Mouse (Mus musculus) spleen, adult 2 months (tissue): ENCODE results near the gene Herpud1. TPM values are rescaled to one million over a fixed set of nuclear protein-coding genes. Genes with fewer than 3 reads are reported as not detected.
A peak's percentile ranks its signal among the peaks of the same experiment; 100 is the strongest.

ENCODE experiments used
- DNase-seq, 2 experiments: peaks; one replicate each; pipeline versions ENCODE4 v3.0.0 to v3.0.0-alpha.2; 2012 to 2021; ENCODE audit warnings: low spot score in 2 of 2, low read depth in 1 of 2
- H3K27ac ChIP-seq: fragments of 200-500 bp; 2 replicates; pipeline ENCODE4 v1.5.1; 2012; ENCODE audit warnings: low read length, inconsistent platforms; ENCODE audit not compliant: insufficient read depth
- H3K27me3 ChIP-seq: fragments of 200-500 bp; 2 replicates; pipeline ENCODE4 v1.6.1; 2012; ENCODE audit warnings: mild to moderate bottlenecking, moderate library complexity, low read length, inconsistent platforms; ENCODE audit not compliant: control insufficient read depth, insufficient read depth
- H3K36me3 ChIP-seq: fragments of 200-500 bp; 2 replicates; pipeline ENCODE4 v1.6.1; 2012; ENCODE audit warnings: mild to moderate bottlenecking, low read length, inconsistent platforms; ENCODE audit not compliant: control insufficient read depth, insufficient read depth
- H3K4me1 ChIP-seq: fragments of 200-500 bp; 2 replicates; pipeline ENCODE4 v1.6.1; 2011; ENCODE audit warnings: inconsistent platforms; ENCODE audit not compliant: control insufficient read depth, insufficient read depth, insufficient read length
- H3K4me3 ChIP-seq: fragments of 200-500 bp; 2 replicates; pipeline ENCODE4 v1.5.1; 2011; ENCODE audit warnings: mild to moderate bottlenecking, inconsistent platforms; ENCODE audit not compliant: insufficient read depth, insufficient read length; ENCODE audit errors: extremely low read depth
- CTCF ChIP-seq: fragments of 200-500 bp; IDR thresholded peaks from 2 replicates; pipeline ENCODE4 v1.5.1; 2011; ENCODE audit warnings: mild to moderate bottlenecking, inconsistent platforms; ENCODE audit not compliant: insufficient read depth, insufficient read length, insufficient replicate concordance; ENCODE audit errors: extremely low read depth
- POLR2A ChIP-seq: fragments of 200-500 bp; IDR thresholded peaks from 2 replicates; pipeline ENCODE4 v1.6.1; 2011; ENCODE audit warnings: low read depth, low read length, inconsistent platforms
- WGBS: fragments of 180-500 bp; shearing (Covaris S2); methylation state at CpG from one replicate; pipeline ENCODE4 v1.1.7; 2018; 5-methylcytosine and 5-hydroxymethylcytosine counted together
- polyA plus RNA-seq: library from polyadenylated mRNA; depleted of rRNA; stranded (reverse); fragments of >200 nt; gene quantifications from 2 replicates; pipeline ENCODE4 v1.2.3, GENCODE M21; 2012

Gene Herpud1
- polyA plus RNA-seq, 1 experiment, result 198 TPM

GRCm38 (mm10) chr8:94378763-94379415, 7.3 kb upstream of the Herpud1 start:
- WGBS, result 46% methylated on average over 15 of the region's 15 CpGs
- H3K27me3 ChIP-seq, result no peaks in the 10 kb centered on the region
- no peaks in the 10 kb centered on the region for H3K36me3 ChIP-seq
- peak overlapping the region; percentile 94 for H3K27ac ChIP-seq
- DNase-seq, result peak; percentile 49 to 62
- H3K4me3 ChIP-seq, result no peak overlapping the region
- peaks cover 37% of the 10 kb centered on the region for H3K4me1 ChIP-seq
- no peak for TF ChIP-seq POLR2A
- TF ChIP-seq CTCF, result peak; percentile 50; the same call in 1 of the 2 replicates

GRCm38 (mm10) chr8:94379686-94380085, 6.6 kb upstream of the Herpud1 start:
- Histone ChIP-seq H3K27me3 (no peaks in the 10 kb centered on the region), H3K36me3 (no peaks in the 10 kb centered on the region), H3K27ac (no peak overlapping the region; the same call in 1 of the 2 replicates), H3K4me3 (no peak overlapping the region), H3K4me1 (peaks cover 37% of the 10 kb centered on the region)
- 95% methylated on average over 9 of the region's 9 CpGs for WGBS
- no peak for TF ChIP-seq CTCF
- no peak for TF ChIP-seq POLR2A
- no peak for DNase-seq

GRCm38 (mm10) chr8:94384166-94384565, 2.1 kb upstream of the Herpud1 start:
- H3K36me3 ChIP-seq, result no peaks in the 10 kb centered on the region
- DNase-seq, result no peak
- no peak overlapping the region for H3K27ac ChIP-seq
- 84% methylated on average over 7 of the region's 7 CpGs for WGBS
- H3K27me3 ChIP-seq, result no peaks in the 10 kb centered on the region
- H3K4me3 ChIP-seq, result no peak overlapping the region
- H3K4me1 ChIP-seq, result peaks cover 12% of the 10 kb centered on the region; the same call in 1 of the 2 replicates
- TF ChIP-seq CTCF, result no peak
- TF ChIP-seq POLR2A, result no peak

- Histone ChIP-seq H3K4me3 (peak overlapping the region; percentile 88), H3K27me3 (no peaks in the 10 kb centered on the region), H3K4me1 (peaks cover 6% of the 10 kb centered on the region; the same call in 1 of the 2 replicates), H3K36me3 (peaks cover 10% of the 10 kb centered on the region), H3K27ac (peak overlapping the region; percentile 96)
- 28% methylated on average over 20 of the region's 20 CpGs for WGBS
- TF ChIP-seq CTCF, result no peak
- no peak for TF ChIP-seq POLR2A
- DNase-seq, result no peak
These were observed 578 bp upstream of the Herpud1 start for GRCm38 (mm10) chr8:94385506-94386213.

GRCm38 (mm10) chr8:94387027-94387684, 918 bp downstream of the Herpud1 start:
- TF ChIP-seq CTCF (no peak), POLR2A (peak; percentile 33; the same call in 1 of the 2 replicates)
- peak; percentile 57 to 60 for DNase-seq
- Histone ChIP-seq H3K27me3 (no peaks in the 10 kb centered on the region), H3K4me1 (peaks cover 4% of the 10 kb centered on the region; the same call in 1 of the 2 replicates), H3K36me3 (peaks cover 25% of the 10 kb centered on the region), H3K27ac (peak overlapping the region; percentile 98), H3K4me3 (peak overlapping the region; percentile 93)
- WGBS, result under 1% methylated on average over 25 of the region's 25 CpGs

- TF ChIP-seq POLR2A (no peak), CTCF (no peak)
- Histone ChIP-seq H3K27ac (peak overlapping the region; percentile 76), H3K36me3 (peaks cover 32% of the 10 kb centered on the region), H3K4me1 (peaks cover 4% of the 10 kb centered on the region; the same call in 1 of the 2 replicates), H3K4me3 (peak overlapping the region; percentile 93), H3K27me3 (no peaks in the 10 kb centered on the region)
- WGBS, result 15% methylated on average over 6 of the region's 6 CpGs
- DNase-seq, result no peak
These were observed 1.5 kb downstream of the Herpud1 start for GRCm38 (mm10) chr8:94387785-94388184.
